In genomic region chr7:141217343-141218013, GRCm38 (mm10) we compare ENCODE assay signal across 10 mouse cellular contexts. TPM values are rescaled to one million over a fixed set of nuclear protein-coding genes. Genes with fewer than 3 reads are reported as not detected.
DNase-seq lines count a peak whose midpoint lies in the region; ATAC-seq and TF ChIP-seq lines count a peak whose summit lies in the region.
"Had no signal": no experiment of that assay in that cellular context is flagged by ENCODE, and none has a peak within 500 bp of the region (broad histone marks: within the 10 kb centered on the region; RNA-seq: fewer than 3 reads in every experiment).

No protein-coding gene starts in this region.

- H3K9ac ChIP-seq in heart, embryonic 11.5 days (ENCODE audit: low read depth, low read length): no peak overlapping the region
- H3K9ac ChIP-seq in lung, embryonic 14.5 days: peak overlapping the region; percentile 18; the same call in 1 of the 2 replicates
- H3K9ac ChIP-seq in embryonic facial prominence, embryonic 15.5 days: no peak overlapping the region
- peak overlapping the region; percentile 75 for H3K9ac ChIP-seq in liver, postnatal 0 days (replicated peaks)

- no peaks in the 10 kb centered on the region for H3K27me3 ChIP-seq in heart, embryonic 11.5 days (ENCODE audit: control insufficient read depth, insufficient read depth, low read length)
- no peaks in the 10 kb centered on the region for H3K27me3 ChIP-seq in lung, embryonic 14.5 days (ENCODE audit: insufficient read depth, low read length)
- H3K27me3 ChIP-seq in embryonic facial prominence, embryonic 15.5 days: no peaks in the 10 kb centered on the region
- H3K27me3 ChIP-seq in liver, postnatal 0 days (ENCODE audit: insufficient read depth, low read length): no peaks in the 10 kb centered on the region

- H3K4me2 ChIP-seq in heart, embryonic 11.5 days: no peak overlapping the region
- H3K4me2 ChIP-seq in lung, embryonic 14.5 days: peak overlapping the region; percentile 96; the same call in 1 of the 2 replicates
- H3K4me2 ChIP-seq in embryonic facial prominence, embryonic 15.5 days (replicated peaks): no peak overlapping the region
- H3K4me2 ChIP-seq in liver, postnatal 0 days (ENCODE audit: low read depth, low read length): peak overlapping the region; percentile 99

- TF ChIP-seq EP300 in liver, postnatal 0 days (IDR thresholded peaks at IDR 0.05; ENCODE audit: low read depth): no peak

- DNase-seq in heart, adult 11 months: peak; percentile 88
- DNase-seq in lung, embryonic 14.5 days: no peak
- no peak for DNase-seq in lung, postnatal 36 days
- no peak for DNase-seq in liver, postnatal 0 days
- DNase-seq in thymus, postnatal 25 days: no peak
- no peak for DNase-seq in layer of hippocampus, postnatal 10 days (ENCODE audit: low spot score in 2 of 2)
- DNase-seq: heart, postnatal 36 days had no signal

- TF ChIP-seq CTCF in lung, embryonic 14.5 days (IDR thresholded peaks at IDR 0.05; ENCODE audit: low read depth): no peak
- TF ChIP-seq CTCF in liver, postnatal 0 days (IDR thresholded peaks at IDR 0.05; ENCODE audit: low read depth): no peak

- no peak overlapping the region for H3K4me3 ChIP-seq in heart, embryonic 11.5 days (ENCODE audit: low read depth, low read length)
- H3K4me3 ChIP-seq in lung, embryonic 14.5 days (ENCODE audit: low read depth, low read length): peak overlapping the region; percentile 64; the same call in 1 of the 2 replicates
- 0 out of 2 replicates have a peak overlapping the region, but pooled peaks have one; percentile 73 for H3K4me3 ChIP-seq in embryonic facial prominence, embryonic 15.5 days (replicated peaks)
- H3K4me3 ChIP-seq in liver, postnatal 0 days (ENCODE audit: low read depth, low read length): no peak overlapping the region

- no peak overlapping the region for H3K27ac ChIP-seq in heart, embryonic 11.5 days (ENCODE audit: low read depth, low read length)
- no peak overlapping the region for H3K27ac ChIP-seq in lung, embryonic 14.5 days (ENCODE audit: low read depth)
- H3K27ac ChIP-seq in embryonic facial prominence, embryonic 15.5 days (replicated peaks): peak overlapping the region; percentile 53; the same call in 1 of the 2 replicates
- no peak overlapping the region for H3K27ac ChIP-seq in liver, postnatal 0 days (ENCODE audit: low read depth)

- H3K9me3 ChIP-seq in heart, embryonic 11.5 days (replicated peaks; ENCODE audit: control insufficient read depth, low read length): no peaks in the 10 kb centered on the region
- H3K9me3 ChIP-seq in lung, embryonic 14.5 days (ENCODE audit: low read depth, low read length): no peaks in the 10 kb centered on the region
- H3K9me3 ChIP-seq in embryonic facial prominence, embryonic 15.5 days (replicated peaks): no peaks in the 10 kb centered on the region
- no peaks in the 10 kb centered on the region for H3K9me3 ChIP-seq in liver, postnatal 0 days (ENCODE audit: low read length)

- H3K4me1 ChIP-seq in heart, embryonic 11.5 days (ENCODE audit: control insufficient read depth, insufficient read depth, low read length): peaks cover 28% of the 10 kb centered on the region
- peaks cover 10% of the 10 kb centered on the region for H3K4me1 ChIP-seq in lung, embryonic 14.5 days (ENCODE audit: insufficient read depth)
- H3K4me1 ChIP-seq in embryonic facial prominence, embryonic 15.5 days: peaks cover 56% of the 10 kb centered on the region
- peaks cover 62% of the 10 kb centered on the region for H3K4me1 ChIP-seq in liver, postnatal 0 days (ENCODE audit: insufficient read depth)

- ATAC-seq in heart, embryonic 11.5 days (replicated peaks; ENCODE audit: insufficient number of reproducible peaks, low FRiP score, low TSS enrichment): no peak
- no peak for ATAC-seq in lung, embryonic 14.5 days (ENCODE audit: insufficient read depth)
- ATAC-seq in embryonic facial prominence, embryonic 15.5 days (ENCODE audit: insufficient number of reproducible peaks, low FRiP score, low TSS enrichment, low read depth): no peak
- no peak for ATAC-seq in liver, postnatal 0 days

- WGBS in heart, embryonic 11.5 days (ENCODE audit: insufficient replicate concordance): 88% methylated on average over 17 of the region's 17 CpGs
- WGBS in lung, embryonic 14.5 days: 88% methylated on average over 17 of the region's 17 CpGs
- 86% methylated on average over 17 of the region's 17 CpGs for WGBS in embryonic facial prominence, embryonic 15.5 days
- 88% methylated on average over 17 of the region's 17 CpGs for WGBS in liver, postnatal 0 days (ENCODE audit: insufficient replicate concordance)

- H3K36me3 ChIP-seq in heart, embryonic 11.5 days (ENCODE audit: control insufficient read depth, insufficient read depth, low read length): no peaks in the 10 kb centered on the region
- peaks cover 18% of the 10 kb centered on the region; the same call in 1 of the 2 replicates for H3K36me3 ChIP-seq in lung, embryonic 14.5 days (ENCODE audit: insufficient read depth)
- H3K36me3 ChIP-seq in embryonic facial prominence, embryonic 15.5 days: peaks cover 4% of the 10 kb centered on the region; the same call in 1 of the 2 replicates
- H3K36me3 ChIP-seq in liver, postnatal 0 days (replicated peaks; ENCODE audit: insufficient read depth, low read length): peaks cover 4% of the 10 kb centered on the region; the same call in 1 of the 2 replicates

RNA-seq across cellular contexts. Expression of gene Rassf7, which starts 1.8 kb away (rescaled TPM):
- 14.3 and 17.5 TPM in 2 replicates for polyA plus RNA-seq in heart, embryonic 11.5 days (2014; fragmentation: Nextera tagmentation; extraction: Ambion mirVana)
- polyA plus RNA-seq in lung, embryonic 14.5 days (2014; fragmentation: Nextera tagmentation; extraction: Ambion mirVana): 38.9 and 41.1 TPM in 2 replicates
- 55.3 and 56.3 TPM in 2 replicates for polyA plus RNA-seq in embryonic facial prominence, embryonic 15.5 days (2015; fragmentation: Nextera tagmentation; extraction: Ambion mirVana)
- polyA plus RNA-seq in liver, postnatal 0 days (2015; fragmentation: Nextera tagmentation; extraction: Ambion mirVana): 24.9 and 27.3 TPM in 2 replicates
- total RNA-seq in layer of hippocampus, postnatal 10 days (2021): 1 to 10 TPM; 1.6 to 1.7 TPM

RNA-seq across cellular contexts. Expression of gene Lmntd2, which starts 3.6 kb away (rescaled TPM):
- 0.46 and 0.99 TPM in 2 replicates for polyA plus RNA-seq in heart, embryonic 11.5 days (2014; fragmentation: Nextera tagmentation; extraction: Ambion mirVana)
- polyA plus RNA-seq in lung, embryonic 14.5 days (2014; fragmentation: Nextera tagmentation; extraction: Ambion mirVana): 0.74 and 1.4 TPM in 2 replicates
- polyA plus RNA-seq in embryonic facial prominence, embryonic 15.5 days (2015; fragmentation: Nextera tagmentation; extraction: Ambion mirVana): 2.3 and 3.6 TPM in 2 replicates
- polyA plus RNA-seq in liver, postnatal 0 days (2015; fragmentation: Nextera tagmentation; extraction: Ambion mirVana): 0.49 TPM in 2 replicates
- total RNA-seq in layer of hippocampus, postnatal 10 days (2021): not detected
- total RNA-seq: heart, postnatal 36 days; left cerebral cortex, adult 18-20 months had no signal

RNA-seq across cellular contexts. Expression of gene Phrf1, which starts 11.1 kb away (rescaled TPM):
- 50.2 and 51.1 TPM in 2 replicates for polyA plus RNA-seq in heart, embryonic 11.5 days (2014; fragmentation: Nextera tagmentation; extraction: Ambion mirVana)
- polyA plus RNA-seq in lung, embryonic 14.5 days (2014; fragmentation: Nextera tagmentation; extraction: Ambion mirVana): 80.7 and 85.4 TPM in 2 replicates
- polyA plus RNA-seq in embryonic facial prominence, embryonic 15.5 days (2015; fragmentation: Nextera tagmentation; extraction: Ambion mirVana): 68.7 and 73.2 TPM in 2 replicates
- 10.8 and 14.3 TPM in 2 replicates for polyA plus RNA-seq in liver, postnatal 0 days (2015; fragmentation: Nextera tagmentation; extraction: Ambion mirVana)
- 10 to 100 TPM; 71.6 to 72.7 TPM for total RNA-seq in layer of hippocampus, postnatal 10 days (2021)

RNA-seq across cellular contexts. Expression of gene Lrrc56, which starts 23.5 kb away (rescaled TPM):
- 1.6 TPM in 2 replicates for polyA plus RNA-seq in heart, embryonic 11.5 days (2014; fragmentation: Nextera tagmentation; extraction: Ambion mirVana)
- 3.8 and 4.3 TPM in 2 replicates for polyA plus RNA-seq in lung, embryonic 14.5 days (2014; fragmentation: Nextera tagmentation; extraction: Ambion mirVana)
- polyA plus RNA-seq in embryonic facial prominence, embryonic 15.5 days (2015; fragmentation: Nextera tagmentation; extraction: Ambion mirVana): 11.2 and 14.7 TPM in 2 replicates
- polyA plus RNA-seq in liver, postnatal 0 days (2015; fragmentation: Nextera tagmentation; extraction: Ambion mirVana): 2.0 and 2.2 TPM in 2 replicates
- total RNA-seq in layer of hippocampus, postnatal 10 days (2021): 1 to 10 TPM; 5.0 to 5.8 TPM

RNA-seq across cellular contexts. Expression of gene Hras, which starts 23.7 kb away (rescaled TPM):
- polyA plus RNA-seq in heart, embryonic 11.5 days (2014; fragmentation: Nextera tagmentation; extraction: Ambion mirVana): 73.1 and 80.9 TPM in 2 replicates
- polyA plus RNA-seq in lung, embryonic 14.5 days (2014; fragmentation: Nextera tagmentation; extraction: Ambion mirVana): 85.8 and 97.4 TPM in 2 replicates
- polyA plus RNA-seq in embryonic facial prominence, embryonic 15.5 days (2015; fragmentation: Nextera tagmentation; extraction: Ambion mirVana): 180 and 183 TPM in 2 replicates
- 44.0 and 46.2 TPM in 2 replicates for polyA plus RNA-seq in liver, postnatal 0 days (2015; fragmentation: Nextera tagmentation; extraction: Ambion mirVana)
- total RNA-seq in layer of hippocampus, postnatal 10 days (2021): 100 to 1,000 TPM; 210 to 243 TPM

Comparison
In these comparisons a context has a peak if more than half of its experiments do, and no peak if none do; other contexts are left out.
1. H3K4me2 ChIP-seq: peak in lung, embryonic 14.5 days (single experiment) and liver, postnatal 0 days (single experiment); none in heart, embryonic 11.5 days (single experiment) and embryonic facial prominence, embryonic 15.5 days (single experiment).
2. H3K4me3 ChIP-seq: peak in lung, embryonic 14.5 days (single experiment) and embryonic facial prominence, embryonic 15.5 days (single experiment); none in heart, embryonic 11.5 days (single experiment) and liver, postnatal 0 days (single experiment).
3. H3K9ac ChIP-seq: peak in lung, embryonic 14.5 days (single experiment) and liver, postnatal 0 days (single experiment); none in heart, embryonic 11.5 days (single experiment) and embryonic facial prominence, embryonic 15.5 days (single experiment).